Mouse (Mus musculus): ENCODE measurements around the gene Sptbn2. TPM values are rescaled to one million over a fixed set of nuclear protein-coding genes. Genes with fewer than 3 reads are reported as not detected.

The Sptbn2 gene
- polyA plus RNA-seq, 1 experiment from 2014 or later: 0.51 TPM

GRCm38 (mm10) chr19:4772785-4773184 lies 61.8 kb downstream of the Sptbn2 start:
- Histone ChIP-seq H3K4me2 (replicated peaks; ENCODE audit: low read depth, low read length) (no peak overlapping the region), H3K9ac (replicated peaks; ENCODE audit: low read depth) (no peak overlapping the region), H3K4me3 (ENCODE audit: low read depth, low read length) (no peak overlapping the region), H3K4me1 (ENCODE audit: insufficient read depth, low read depth, low read length) (no peaks in the 10 kb centered on the region), H3K9me3 (ENCODE audit: low read length) (no peaks in the 10 kb centered on the region), H3K27me3 (replicated peaks; ENCODE audit: insufficient read depth, low read length) (no peaks in the 10 kb centered on the region), H3K36me3 (ENCODE audit: insufficient read depth, low read length) (peaks cover 7% of the 10 kb centered on the region; the same call in 1 of the 2 replicates), H3K27ac (ENCODE audit: low read length) (no peak overlapping the region)
- DNase-seq (ENCODE audit: low spot score) (no peak), ATAC-seq (no peak)
- TF ChIP-seq CTCF (IDR thresholded peaks at IDR 0.05) (no peak), EP300 (IDR thresholded peaks at IDR 0.05) (no peak)
- 46% methylated on average over 3 of the region's 3 CpGs for WGBS

GRCm38 (mm10) chr19:4782891-4783290 lies 71.9 kb downstream of the Sptbn2 start:
- H3K4me3 ChIP-seq (ENCODE audit: low read depth, low read length): no peak overlapping the region
- no peak overlapping the region for H3K4me2 ChIP-seq (replicated peaks; ENCODE audit: low read depth, low read length)
- peak; percentile 63 for DNase-seq (ENCODE audit: low spot score)
- H3K27me3 ChIP-seq (replicated peaks; ENCODE audit: insufficient read depth, low read length): no peaks in the 10 kb centered on the region
- H3K27ac ChIP-seq (ENCODE audit: low read length): no peak overlapping the region
- H3K36me3 ChIP-seq (ENCODE audit: insufficient read depth, low read length): peaks cover 17% of the 10 kb centered on the region
- H3K4me1 ChIP-seq (ENCODE audit: insufficient read depth, low read depth, low read length): no peaks in the 10 kb centered on the region
- no peaks in the 10 kb centered on the region for H3K9me3 ChIP-seq (ENCODE audit: low read length)
- 68% methylated on average over 2 of the region's 2 CpGs for WGBS
- no peak for TF ChIP-seq CTCF (IDR thresholded peaks at IDR 0.05)
- no peak for TF ChIP-seq EP300 (IDR thresholded peaks at IDR 0.05)
- no peak overlapping the region for H3K9ac ChIP-seq (replicated peaks; ENCODE audit: low read depth)
- ATAC-seq: peak; percentile 52

GRCm38 (mm10) chr19:4785206-4785605 lies 74.2 kb downstream of the Sptbn2 start:
- Histone ChIP-seq H3K4me1 (ENCODE audit: insufficient read depth, low read depth, low read length) (no peaks in the 10 kb centered on the region), H3K27ac (ENCODE audit: low read length) (no peak overlapping the region), H3K4me3 (ENCODE audit: low read depth, low read length) (no peak overlapping the region), H3K27me3 (replicated peaks; ENCODE audit: insufficient read depth, low read length) (no peaks in the 10 kb centered on the region), H3K4me2 (replicated peaks; ENCODE audit: low read depth, low read length) (no peak overlapping the region), H3K36me3 (ENCODE audit: insufficient read depth, low read length) (peaks cover 18% of the 10 kb centered on the region), H3K9ac (replicated peaks; ENCODE audit: low read depth) (no peak overlapping the region), H3K9me3 (ENCODE audit: low read length) (no peaks in the 10 kb centered on the region)
- TF ChIP-seq EP300 (IDR thresholded peaks at IDR 0.05) (no peak), CTCF (IDR thresholded peaks at IDR 0.05) (no peak)
- DNase-seq (ENCODE audit: low spot score) (no peak), ATAC-seq (no peak)
- WGBS: 85% methylated on average over 7 of the region's 7 CpGs

GRCm38 (mm10) chr19:4786313-4786712 lies 75.3 kb downstream of the Sptbn2 start:
- no peak for DNase-seq (ENCODE audit: low spot score)
- H3K9me3 ChIP-seq (ENCODE audit: low read length): no peaks in the 10 kb centered on the region
- TF ChIP-seq EP300 (IDR thresholded peaks at IDR 0.05) (no peak), CTCF (IDR thresholded peaks at IDR 0.05) (no peak)

GRCm38 (mm10) chr19:4793281-4793830 lies 82.4 kb downstream of the Sptbn2 start:
- H3K9me3 ChIP-seq (ENCODE audit: low read length): no peaks in the 10 kb centered on the region
- no peaks in the 10 kb centered on the region; the same call in 1 of the 2 replicates for H3K36me3 ChIP-seq (ENCODE audit: insufficient read depth, low read length)

More at GRCm38 (mm10) chr19:4786313-4786712, 75.3 kb downstream of the Sptbn2 start:
- no peaks in the 10 kb centered on the region for H3K4me1 ChIP-seq (ENCODE audit: insufficient read depth, low read depth, low read length)
- H3K4me3 ChIP-seq (ENCODE audit: low read depth, low read length): no peak overlapping the region
- no peak overlapping the region for H3K9ac ChIP-seq (replicated peaks; ENCODE audit: low read depth)
- 95% methylated on average over 2 of the region's 2 CpGs for WGBS
- ATAC-seq: no peak
- H3K27ac ChIP-seq (ENCODE audit: low read length): no peak overlapping the region
- H3K36me3 ChIP-seq (ENCODE audit: insufficient read depth, low read length): peaks cover 18% of the 10 kb centered on the region
- no peak overlapping the region for H3K4me2 ChIP-seq (replicated peaks; ENCODE audit: low read depth, low read length)
- no peaks in the 10 kb centered on the region for H3K27me3 ChIP-seq (replicated peaks; ENCODE audit: insufficient read depth, low read length)

GRCm38 (mm10) chr19:4793831-4794422 lies 83.0 kb downstream of the Sptbn2 start, which contains the start of gene Rbm4:
Gene Rbm4, minus strand, starts transcription at chr19:4793901.
- H3K9me3 ChIP-seq (ENCODE audit: low read length): no peaks in the 10 kb centered on the region
- H3K4me2 ChIP-seq (replicated peaks; ENCODE audit: low read depth, low read length): peak within 1 kb of the TSS; percentile 65
- no peaks in the 10 kb centered on the region for H3K27me3 ChIP-seq (replicated peaks; ENCODE audit: insufficient read depth, low read length)
- under 1% methylated on average over 31 of the region's 31 CpGs for WGBS
- ATAC-seq (peak; percentile 99), DNase-seq (ENCODE audit: low spot score) (peak; percentile 99)
- H3K36me3 ChIP-seq (ENCODE audit: insufficient read depth, low read length): no peaks in the 10 kb centered on the region; the same call in 1 of the 2 replicates
- H3K9ac ChIP-seq (replicated peaks; ENCODE audit: low read depth): peak within 1 kb of the TSS; percentile 69
- TF ChIP-seq EP300 (IDR thresholded peaks at IDR 0.05) (no peak), CTCF (IDR thresholded peaks at IDR 0.05) (no peak)
- H3K4me1 ChIP-seq (ENCODE audit: insufficient read depth, low read depth, low read length): peaks cover 4% of the 10 kb centered on the region
- H3K4me3 ChIP-seq (ENCODE audit: low read depth, low read length): peak within 1 kb of the TSS; percentile 78
- peak within 1 kb of the TSS; percentile 74 for H3K27ac ChIP-seq (ENCODE audit: low read length)

More at GRCm38 (mm10) chr19:4793281-4793830, 82.4 kb downstream of the Sptbn2 start:
- no peak for TF ChIP-seq EP300 (IDR thresholded peaks at IDR 0.05)
- TF ChIP-seq CTCF (IDR thresholded peaks at IDR 0.05): no peak
- under 1% methylated on average over 16 of the region's 16 CpGs for WGBS
- ATAC-seq: peak; percentile 38
- Histone ChIP-seq H3K4me2 (replicated peaks; ENCODE audit: low read depth, low read length) (peak overlapping the region; percentile 65), H3K4me1 (ENCODE audit: insufficient read depth, low read depth, low read length) (peaks cover 4% of the 10 kb centered on the region), H3K27me3 (replicated peaks; ENCODE audit: insufficient read depth, low read length) (no peaks in the 10 kb centered on the region), H3K27ac (ENCODE audit: low read length) (peak overlapping the region; percentile 74), H3K9ac (replicated peaks; ENCODE audit: low read depth) (peak overlapping the region; percentile 69), H3K4me3 (ENCODE audit: low read depth, low read length) (peak overlapping the region; percentile 78)
- peak; percentile 50 for DNase-seq (ENCODE audit: low spot score)
